Mouse (Mus musculus) C2C12 (cell line): ENCODE results near the gene Tspan14. TPM values are rescaled to one million over a fixed set of nuclear protein-coding genes. Genes with fewer than 3 reads are reported as not detected.

Experiments used
- H3K27me3 ChIP-seq: one replicate; pipeline ENCODE4 v1.6.1; 2011; ENCODE audit not compliant: control insufficient read depth, insufficient read depth, insufficient read length
- H3K36me3 ChIP-seq: one replicate; pipeline ENCODE4 v1.6.1; 2011; ENCODE audit not compliant: control insufficient read depth, insufficient read depth
- H3K4me3 ChIP-seq: one replicate; pipeline ENCODE4 v1.5.1; 2011; ENCODE audit warnings: mild to moderate bottlenecking, control low read depth; ENCODE audit not compliant: poor library complexity, insufficient read depth, severe bottlenecking
- H3K79me2 ChIP-seq: one replicate; pipeline ENCODE4 v1.6.1; 2011; ENCODE audit not compliant: control insufficient read depth, insufficient read depth
- H3K79me3 ChIP-seq: one replicate; pipeline ENCODE4 v1.6.1; 2011; ENCODE audit warnings: low read depth, control low read depth
- H3ac ChIP-seq: one replicate; pipeline ENCODE3; 2011; ENCODE audit warnings: low read depth; ENCODE audit not compliant: control insufficient read depth, insufficient read length
- CEBPB ChIP-seq: IDR thresholded peaks from one replicate; pipeline ENCODE4 v1.6.1; 2011; ENCODE audit warnings: low read depth, mild to moderate bottlenecking, control low read depth, moderate library complexity
- CTCF ChIP-seq: IDR thresholded peaks from one replicate; pipeline ENCODE4 v1.5.1; 2011; ENCODE audit not compliant: control insufficient read depth, insufficient read depth, insufficient read length
- FOSL1 ChIP-seq: IDR thresholded peaks from one replicate; pipeline ENCODE4 v1.8.0; 2011; ENCODE audit warnings: mild to moderate bottlenecking, low read length; ENCODE audit not compliant: poor library complexity, insufficient read depth, severe bottlenecking
- MAX ChIP-seq: IDR thresholded peaks from one replicate; pipeline ENCODE4 v1.6.1; 2011; ENCODE audit warnings: mild to moderate bottlenecking, control low read depth
- MYOD1 ChIP-seq: IDR thresholded peaks from one replicate; pipeline ENCODE4 v1.6.1; 2011; ENCODE audit warnings: low read depth; ENCODE audit not compliant: control insufficient read depth, insufficient read length
- MYOG ChIP-seq: IDR thresholded peaks from one replicate; pipeline ENCODE4 v1.6.1; 2011; ENCODE audit not compliant: control insufficient read depth, insufficient read length; ENCODE audit errors: extremely low read depth
- USF1 ChIP-seq: IDR thresholded peaks from one replicate; pipeline ENCODE4 v1.6.1; 2011; ENCODE audit warnings: low read depth, mild to moderate bottlenecking, control low read depth, moderate library complexity
- polyA plus RNA-seq: library from polyadenylated mRNA; unstranded; fragments of >200 nt; fragmentation: generic; extraction: Trizol; gene quantifications from one replicate; pipeline ENCODE4 v1.2.1, GENCODE M21; 2012; ENCODE audit warnings: missing spikeins

The Tspan14 gene
- polyA plus RNA-seq, 1 experiment: 41.5 TPM

GRCm38 (mm10) chr14:40889181-40889580 lies 77.4 kb downstream of the Tspan14 start:
- H3ac ChIP-seq: no peak overlapping the region
- H3K79me3 ChIP-seq: no peaks in the 10 kb centered on the region
- H3K27me3 ChIP-seq: no peaks in the 10 kb centered on the region
- TF ChIP-seq CEBPB (no peak), MAX (no peak), USF1 (no peak), FOSL1 (no peak), MYOG (no peak), MYOD1 (no peak), CTCF (no peak)
- H3K79me2 ChIP-seq: no peaks in the 10 kb centered on the region
- no peaks in the 10 kb centered on the region for H3K36me3 ChIP-seq
- no peak overlapping the region for H3K4me3 ChIP-seq

GRCm38 (mm10) chr14:40886428-40887202 lies 80.0 kb downstream of the Tspan14 start:
- no peak overlapping the region for H3K4me3 ChIP-seq
- TF ChIP-seq MYOG: no peak
- TF ChIP-seq USF1: no peak
- TF ChIP-seq CEBPB: no peak
- no peak for TF ChIP-seq CTCF

GRCm38 (mm10) chr14:40885752-40886151 lies 80.9 kb downstream of the Tspan14 start:
- TF ChIP-seq CEBPB (no peak), MAX (no peak)
- H3K79me2 ChIP-seq: no peaks in the 10 kb centered on the region
- H3K4me3 ChIP-seq: no peak overlapping the region
- H3ac ChIP-seq: no peak overlapping the region
- H3K27me3 ChIP-seq: no peaks in the 10 kb centered on the region
- no peaks in the 10 kb centered on the region for H3K36me3 ChIP-seq
- no peaks in the 10 kb centered on the region for H3K79me3 ChIP-seq

More at GRCm38 (mm10) chr14:40886428-40887202, 80.0 kb downstream of the Tspan14 start:
- Histone ChIP-seq H3K27me3 (no peaks in the 10 kb centered on the region), H3K36me3 (no peaks in the 10 kb centered on the region), H3K79me3 (no peaks in the 10 kb centered on the region), H3ac (no peak overlapping the region), H3K79me2 (no peaks in the 10 kb centered on the region)

GRCm38 (mm10) chr14:40885225-40885624 lies 81.4 kb downstream of the Tspan14 start:
- Histone ChIP-seq H3K36me3 (no peaks in the 10 kb centered on the region), H3K4me3 (no peak overlapping the region), H3ac (no peak overlapping the region), H3K79me3 (no peaks in the 10 kb centered on the region), H3K27me3 (no peaks in the 10 kb centered on the region), H3K79me2 (no peaks in the 10 kb centered on the region)
- TF ChIP-seq MYOG (no peak), MAX (no peak), USF1 (no peak), MYOD1 (no peak), CEBPB (no peak), FOSL1 (no peak), CTCF (no peak)

GRCm38 (mm10) chr14:40874565-40874964 lies 92.0 kb downstream of the Tspan14 start:
- Histone ChIP-seq H3K36me3 (no peaks in the 10 kb centered on the region), H3K4me3 (no peak overlapping the region), H3ac (no peak overlapping the region), H3K79me2 (no peaks in the 10 kb centered on the region), H3K79me3 (no peaks in the 10 kb centered on the region), H3K27me3 (no peaks in the 10 kb centered on the region)
- no peak for TF ChIP-seq USF1
- TF ChIP-seq FOSL1: no peak
- TF ChIP-seq MYOD1: no peak
- no peak for TF ChIP-seq MYOG
- TF ChIP-seq CTCF: no peak
- TF ChIP-seq MAX: no peak
- TF ChIP-seq CEBPB: no peak

- Histone ChIP-seq H3K27me3 (no peaks in the 10 kb centered on the region), H3K4me3 (no peak overlapping the region), H3K36me3 (no peaks in the 10 kb centered on the region), H3K79me3 (no peaks in the 10 kb centered on the region), H3K79me2 (no peaks in the 10 kb centered on the region), H3ac (no peak overlapping the region)
- TF ChIP-seq MYOD1 (no peak), CTCF (no peak), FOSL1 (no peak), MAX (no peak), MYOG (no peak), CEBPB (no peak), USF1 (no peak)
These were observed 92.6 kb downstream of the Tspan14 start for GRCm38 (mm10) chr14:40873961-40874360.
